Mouse (Mus musculus) cerebellum, adult 11-12 months (tissue): Measurements from ENCODE around the gene Col4a2.

Source experiments
- DNase-seq: peaks from one replicate; pipeline ENCODE4 v3.0.0; 2022

Col4a2 gene

DNA sequence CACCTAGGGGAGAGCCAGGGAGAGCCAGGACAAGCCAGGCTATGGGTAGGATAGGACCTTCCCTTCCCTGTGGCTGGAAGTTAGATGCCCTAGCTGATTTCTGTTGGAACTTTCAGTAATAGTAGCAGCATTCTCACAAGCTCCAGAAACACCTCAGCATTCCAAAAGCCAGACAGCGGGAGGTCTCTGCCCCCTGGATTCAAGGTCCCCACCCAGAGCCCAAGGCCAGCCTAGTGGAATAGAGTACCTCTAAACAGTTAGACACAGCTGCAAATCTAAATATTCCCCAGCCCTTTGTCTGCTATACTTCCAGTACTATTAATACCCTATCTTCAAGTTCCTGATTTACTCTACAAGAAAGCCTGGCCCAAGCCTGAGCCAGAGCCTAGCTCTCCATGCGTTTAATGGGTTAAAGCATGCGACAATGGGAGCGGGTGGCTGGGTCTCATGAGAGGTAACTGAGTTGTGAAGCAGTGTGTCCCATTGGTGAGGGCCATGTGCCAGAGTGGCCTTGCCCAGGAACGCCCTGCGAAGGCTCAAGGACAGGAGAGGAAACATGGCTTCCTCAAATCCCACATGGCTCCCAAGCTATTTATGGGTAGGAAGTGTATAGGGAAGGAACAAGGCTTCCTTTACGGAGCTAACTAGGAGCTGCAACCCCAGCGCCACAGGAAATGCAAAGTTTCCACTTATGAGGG lies 15.3 kb upstream of the Col4a2 start:
- DNase-seq, result no peak

DNA sequence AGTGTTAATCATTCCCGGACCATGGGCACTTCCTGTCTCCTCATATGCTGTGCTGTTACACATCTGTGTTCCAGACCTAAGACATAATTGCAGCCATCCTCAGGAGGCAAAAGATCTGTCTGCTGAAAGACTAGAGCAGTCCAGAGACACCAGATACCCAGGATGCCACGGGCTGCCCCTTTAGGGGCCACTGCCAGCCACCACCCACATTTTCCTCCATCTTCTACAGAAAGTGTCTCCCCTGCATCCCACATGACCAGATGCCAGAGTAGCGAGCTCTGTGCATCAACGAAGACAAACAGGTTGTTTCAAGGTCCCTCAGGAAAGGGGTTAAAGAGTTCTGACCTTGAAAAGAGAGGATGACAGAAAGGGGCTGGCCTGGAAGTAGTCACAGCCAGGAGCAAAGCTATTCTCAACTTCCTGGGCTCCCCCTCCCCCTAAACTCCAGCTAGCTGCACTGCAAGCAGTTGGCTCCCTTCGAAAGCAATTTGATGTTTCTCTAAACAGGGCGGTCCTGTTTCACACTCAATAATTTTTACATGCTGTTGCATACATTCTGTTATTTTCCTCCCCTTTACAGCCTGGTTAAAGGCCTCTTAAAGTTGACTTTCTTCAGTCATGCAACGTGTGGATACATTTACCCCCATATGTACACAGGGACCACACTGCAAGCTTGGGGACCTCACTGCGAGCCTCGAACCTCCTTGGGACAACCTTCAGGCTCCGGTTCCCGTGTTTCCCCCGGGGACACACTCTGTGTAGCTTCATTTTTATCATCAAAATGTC lies 13.9 kb upstream of the Col4a2 start:
- DNase-seq, result no peak

DNA sequence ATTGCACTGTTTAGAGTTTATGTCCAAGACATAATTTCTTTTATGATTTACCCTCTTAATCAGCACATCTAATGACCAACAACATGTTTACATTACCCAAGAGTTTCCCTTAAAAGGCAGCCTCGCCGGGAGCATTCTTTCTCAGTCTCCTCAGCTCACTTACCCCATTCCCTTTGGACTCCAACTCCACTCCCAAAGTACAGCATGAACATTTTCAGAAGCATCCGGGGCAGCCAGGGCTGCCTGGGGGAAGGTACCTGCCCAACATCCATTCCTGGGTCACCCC lies 13.3 kb upstream of the Col4a2 start:
- DNase-seq, result no peak

DNA sequence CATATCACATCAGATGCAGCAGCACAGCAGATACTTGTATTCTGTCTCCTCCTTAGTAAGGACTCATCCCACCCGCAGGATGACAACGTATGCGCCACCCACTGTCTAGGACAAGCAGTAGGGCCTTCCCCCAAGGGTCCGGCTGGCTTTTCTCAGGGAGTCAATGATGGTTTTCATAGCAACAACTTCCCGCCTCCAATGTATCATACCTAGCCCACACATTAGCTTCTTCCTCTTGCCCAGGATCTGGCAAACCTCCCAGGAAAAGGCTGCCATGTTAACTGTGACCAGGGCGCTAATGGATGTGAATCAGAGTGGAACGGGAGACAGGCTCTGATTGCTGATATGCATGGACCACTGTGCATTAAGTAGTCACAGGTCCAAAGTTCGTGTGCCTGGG lies 12.2 kb upstream of the Col4a2 start:
- DNase-seq, result no peak

DNA sequence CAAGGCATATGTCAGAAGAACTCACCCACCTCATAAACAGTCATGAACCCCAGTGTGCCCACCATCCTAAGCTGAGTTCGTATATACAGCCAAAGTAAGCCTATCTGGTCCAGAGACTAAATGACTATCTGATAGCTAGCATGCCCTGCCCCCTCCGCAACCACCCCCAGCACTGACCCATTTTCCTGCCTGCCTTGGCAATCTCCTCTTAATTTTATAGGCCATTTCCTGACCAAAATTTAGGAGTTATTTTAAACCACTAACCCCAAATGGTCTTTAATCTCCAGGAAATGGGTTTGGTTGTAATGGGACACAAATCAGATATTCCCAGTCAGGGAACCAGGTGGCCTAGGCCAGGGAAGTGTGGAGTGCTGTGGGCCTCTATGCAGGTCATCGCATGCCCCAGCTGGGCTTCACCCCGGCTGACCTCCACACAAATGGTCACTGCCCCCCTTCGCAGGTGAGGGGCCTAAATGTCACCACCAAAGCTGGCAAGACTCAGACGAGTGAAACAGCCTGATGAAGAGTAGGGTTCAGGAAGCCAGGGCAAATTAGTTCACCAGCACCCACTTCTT lies 8.5 kb upstream of the Col4a2 start:
- DNase-seq, result no peak

DNA sequence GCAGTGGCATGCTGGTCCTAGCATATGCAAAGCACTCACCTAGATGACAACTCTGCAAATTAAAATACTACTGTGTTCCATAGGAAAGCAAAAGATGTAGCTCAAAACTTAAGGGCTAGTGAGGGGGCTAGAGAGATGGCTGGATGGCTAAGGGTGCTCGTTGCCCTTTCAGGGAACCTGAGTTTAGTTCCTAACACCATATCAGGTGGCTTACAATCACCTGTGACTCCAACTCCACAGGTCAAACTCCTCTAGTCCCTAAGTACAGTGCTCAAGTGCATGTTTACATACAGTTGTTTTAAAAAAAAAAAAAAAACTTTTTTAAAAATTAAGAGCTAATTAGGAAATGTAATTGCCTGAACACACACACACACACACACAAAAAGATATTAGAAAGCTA lies 7.1 kb upstream of the Col4a2 start:
- DNase-seq, result no peak

DNA sequence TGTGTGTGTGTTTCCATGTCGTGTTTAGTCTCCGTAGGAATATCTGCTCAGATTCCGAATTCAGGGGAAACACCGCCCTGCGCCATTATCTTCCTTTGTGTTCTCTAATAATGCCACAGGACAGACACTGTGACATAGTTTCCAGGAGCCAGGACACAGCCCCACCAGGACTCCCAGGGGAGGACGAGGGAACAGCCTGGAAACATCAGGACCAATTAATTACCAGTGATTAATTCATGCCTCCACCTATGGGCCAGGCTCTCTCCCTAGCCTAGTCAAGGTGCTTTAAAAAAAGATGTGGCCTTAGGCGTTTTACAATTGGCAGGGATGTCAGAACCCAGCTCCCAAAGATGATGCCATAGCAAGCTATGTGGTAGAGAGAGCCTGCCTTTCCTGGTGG lies 5.2 kb upstream of the Col4a2 start:
- DNase-seq, result no peak

DNA sequence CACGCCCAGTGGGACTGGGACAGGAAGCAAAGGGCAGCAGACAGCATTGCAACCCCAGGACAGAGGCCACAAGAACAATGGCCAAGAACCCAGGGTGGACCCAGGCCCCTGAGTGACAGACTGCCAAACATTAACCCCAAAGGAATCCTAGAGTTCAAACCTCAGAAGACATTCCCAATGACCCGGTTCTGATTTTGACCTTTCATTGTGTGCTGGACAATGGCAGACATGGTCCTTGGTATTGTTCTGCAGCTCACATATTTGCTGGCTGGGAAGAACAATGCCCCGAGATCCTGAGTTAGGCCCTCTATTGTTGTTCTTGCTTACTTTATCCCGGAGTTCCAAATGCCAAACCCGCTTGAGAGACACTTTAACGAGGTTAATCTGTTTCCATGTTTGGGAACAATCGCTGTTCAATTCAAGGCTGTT lies 4.0 kb upstream of the Col4a2 start:
- no peak for DNase-seq

DNA sequence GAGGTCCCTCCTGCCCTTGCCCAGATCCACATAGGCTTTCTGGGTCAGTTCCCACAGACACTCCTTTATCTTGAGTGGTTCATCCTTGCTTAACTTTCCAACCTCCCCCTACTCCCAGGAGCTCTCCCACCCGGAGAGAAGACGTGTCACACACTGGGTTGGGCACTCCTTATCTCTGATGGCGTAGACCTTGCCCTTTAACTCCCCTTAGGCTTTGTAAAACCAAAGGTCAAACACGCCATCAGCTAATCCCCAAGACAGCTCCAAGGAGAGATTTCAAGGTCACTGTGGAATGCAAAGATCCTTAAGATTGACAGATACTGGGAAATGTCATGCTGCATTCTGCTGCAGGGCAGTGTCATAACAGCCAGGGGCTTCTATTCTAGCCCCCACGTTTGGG lies 3.4 kb upstream of the Col4a2 start:
- DNase-seq, result no peak

DNA sequence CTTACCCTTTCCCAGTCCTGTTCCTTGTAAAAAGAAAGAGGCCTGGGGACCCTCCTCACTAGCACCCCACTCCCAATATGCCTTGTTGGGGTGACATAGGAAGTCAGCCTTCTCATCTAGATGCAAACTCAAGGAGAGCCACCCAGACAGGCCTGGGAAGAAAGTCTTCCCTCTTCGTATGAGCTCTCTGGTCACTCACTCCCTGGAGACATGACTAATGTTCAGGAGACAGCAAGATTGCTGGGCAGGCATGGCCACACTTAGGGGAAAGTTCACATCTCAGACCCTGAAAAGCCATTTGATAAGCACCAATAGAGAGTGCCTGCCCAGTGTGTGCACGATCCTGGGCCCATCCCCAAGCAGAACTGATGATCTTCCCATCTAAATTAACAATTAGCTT lies 2.6 kb upstream of the Col4a2 start:
- DNase-seq, result no peak

DNA sequence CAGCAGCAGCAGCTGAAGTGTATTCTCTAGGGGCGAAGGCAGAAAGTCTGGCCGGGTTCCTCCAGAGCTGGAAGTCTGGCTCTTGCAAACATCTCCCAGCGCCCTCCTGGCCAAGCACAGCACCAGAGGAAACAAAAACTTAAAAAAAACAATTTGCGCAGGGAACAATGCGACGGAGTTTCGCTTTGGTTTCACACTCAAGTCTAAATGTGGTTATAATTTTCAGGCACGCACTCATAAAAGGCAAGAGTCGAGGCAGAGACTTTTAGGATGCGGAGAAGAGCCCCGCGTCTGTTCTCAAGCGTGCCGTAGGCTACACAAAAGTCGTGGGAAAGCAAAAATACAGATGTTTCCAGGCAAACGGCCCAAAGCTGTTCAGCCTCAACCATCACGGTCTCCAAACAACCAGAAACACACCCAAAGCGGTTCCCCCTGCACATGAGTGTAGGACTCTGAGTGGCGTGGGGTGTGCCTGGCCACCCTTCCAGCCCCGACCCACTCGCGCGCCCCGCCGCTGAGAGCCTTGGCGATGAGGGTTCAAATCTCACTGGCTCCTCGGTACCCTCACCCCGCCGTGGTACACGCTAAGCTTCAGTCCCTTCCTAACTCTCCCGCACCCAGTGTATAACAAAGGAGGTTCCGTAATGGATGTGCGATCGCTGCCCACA lies 790 bp upstream of the Col4a2 start:
- no peak for DNase-seq

DNA sequence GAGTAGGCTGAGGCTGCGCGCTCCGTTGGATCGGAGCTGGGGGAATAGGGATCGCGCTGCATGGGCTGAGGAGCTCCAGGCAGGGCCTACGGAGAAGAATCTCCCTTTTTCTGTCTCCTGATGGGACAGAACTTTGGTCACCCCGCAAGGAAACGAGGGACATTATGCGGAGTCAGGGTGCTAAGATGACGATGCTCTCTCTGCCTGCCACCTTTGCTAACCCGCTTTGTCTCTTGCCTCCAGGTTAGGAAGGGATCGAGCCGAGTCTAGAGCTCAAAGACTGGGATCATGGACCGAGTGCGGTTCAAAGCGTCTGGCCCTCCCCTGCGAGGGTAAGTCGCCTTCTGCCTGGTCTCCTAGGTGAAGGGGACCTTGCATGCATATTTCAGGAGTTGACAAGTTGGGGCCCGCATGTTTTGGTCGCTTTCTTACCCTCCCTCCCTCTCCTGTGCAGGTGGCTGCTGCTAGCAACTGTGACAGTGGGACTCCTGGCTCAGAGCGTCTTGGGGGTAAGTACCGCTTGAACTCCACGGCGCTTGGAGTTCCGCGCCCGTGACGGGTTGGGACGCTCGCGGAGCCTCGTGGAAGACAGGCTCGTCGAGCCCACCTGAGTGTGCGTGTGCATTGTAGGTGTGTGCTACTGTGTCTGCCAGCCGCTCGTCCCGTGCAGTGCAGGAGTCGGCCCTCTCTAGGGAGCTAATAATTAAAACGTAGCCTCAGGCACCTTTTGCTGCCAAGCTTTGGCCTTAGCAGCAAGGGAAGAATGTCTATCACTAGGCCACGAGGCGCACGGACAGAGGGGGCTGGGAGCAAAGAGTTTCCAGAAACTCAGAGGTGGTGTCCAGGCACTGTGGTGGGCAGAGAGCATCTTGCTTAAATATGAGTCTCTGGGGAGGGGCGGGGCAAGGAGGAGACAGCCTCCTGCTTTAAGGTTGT lies 839 bp downstream of the Col4a2 start:
- DNase-seq, result no peak

DNA sequence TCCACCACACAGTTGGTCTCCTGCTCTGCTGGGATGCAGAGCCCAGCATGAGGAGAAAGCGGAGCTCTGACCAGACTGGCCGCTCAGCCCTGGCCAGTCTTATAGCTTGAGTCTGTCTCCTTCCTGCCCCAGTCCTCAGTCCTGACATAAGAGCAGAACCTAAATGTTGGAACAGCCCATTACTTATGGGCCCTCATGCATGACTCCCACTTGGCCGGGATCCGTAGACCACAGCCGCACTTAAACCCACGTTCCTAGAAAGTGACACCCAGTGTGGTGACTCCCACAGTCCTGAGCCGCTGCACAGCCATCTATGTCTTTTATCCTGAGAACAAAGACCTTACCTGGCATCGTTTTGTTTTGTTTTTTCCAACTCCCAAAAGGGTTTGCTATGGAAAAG lies 2.0 kb downstream of the Col4a2 start:
- DNase-seq, result no peak

DNA sequence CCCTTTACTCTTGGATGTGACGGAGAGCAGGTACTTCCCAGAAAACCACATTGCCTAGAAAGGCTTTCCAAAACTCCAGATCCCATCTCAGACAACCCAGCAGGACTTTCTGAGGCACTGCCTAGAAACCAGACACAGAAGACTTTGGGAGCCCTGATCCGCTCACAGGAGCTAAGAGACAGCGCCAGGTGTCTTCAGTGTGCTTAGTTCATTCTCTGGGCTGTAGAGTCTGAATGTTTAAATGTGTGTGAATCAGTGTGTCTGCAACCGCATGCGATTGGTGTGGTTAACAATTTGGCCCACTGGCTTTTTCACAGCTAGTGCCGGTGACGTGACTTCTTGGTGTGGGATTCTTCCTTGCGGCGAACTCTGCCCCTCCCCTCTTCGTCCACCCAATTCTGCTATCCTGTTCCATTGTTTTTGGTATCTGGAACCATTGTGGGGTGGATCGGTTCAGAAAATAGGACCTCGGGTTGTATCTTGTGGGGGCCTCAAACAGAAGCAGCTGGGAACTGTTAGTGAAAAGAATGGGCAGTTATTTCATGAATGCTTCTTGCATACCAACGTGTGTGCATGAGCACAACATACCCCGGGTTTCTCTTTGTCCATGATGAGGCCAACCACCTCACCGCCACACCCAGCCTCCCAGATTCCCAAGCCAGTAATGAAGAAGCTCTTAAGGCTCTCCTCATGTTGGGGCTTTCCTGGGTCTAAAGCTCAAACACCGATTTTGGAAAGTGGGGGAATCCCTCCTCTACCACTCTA lies 2.8 kb downstream of the Col4a2 start:
- no peak for DNase-seq

DNA sequence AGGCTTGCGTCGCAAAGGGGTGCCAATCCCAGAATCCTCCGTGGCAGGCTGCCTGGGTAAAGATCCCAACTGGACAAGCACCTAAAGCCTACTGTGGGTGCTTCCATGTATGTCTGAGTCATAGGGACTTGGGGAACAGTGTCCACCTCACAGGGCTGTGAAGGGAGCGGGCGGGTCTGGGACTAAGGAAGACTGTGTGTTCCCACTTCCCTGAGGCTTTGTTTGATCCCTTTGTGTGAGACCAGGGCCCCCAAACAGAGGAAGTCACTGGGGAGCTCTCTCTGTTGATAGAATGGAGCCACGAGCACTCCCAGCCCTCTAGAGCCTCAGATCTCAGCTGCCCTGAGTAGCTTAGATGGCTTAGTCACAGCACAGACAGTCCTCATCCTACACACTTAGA lies 3.5 kb downstream of the Col4a2 start:
- no peak for DNase-seq

DNA sequence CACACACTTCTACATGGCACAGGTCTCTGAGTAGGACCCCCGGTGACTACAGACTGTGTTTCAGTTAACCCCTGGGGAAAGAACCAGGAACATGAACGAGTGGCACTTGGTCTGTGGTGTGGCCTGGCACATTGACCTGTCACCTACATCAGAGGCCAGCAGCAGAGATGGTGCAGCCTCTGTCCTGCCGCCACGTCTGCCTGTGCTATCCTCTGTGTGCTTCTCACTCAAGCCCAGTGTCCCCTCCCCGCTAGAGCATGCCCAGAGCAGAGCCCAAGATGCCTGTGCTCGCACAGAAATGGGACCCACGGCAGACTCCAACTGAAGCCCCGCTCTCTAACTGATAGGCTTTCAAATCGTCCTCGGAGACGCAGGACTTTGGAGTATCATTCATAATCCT lies 6.8 kb downstream of the Col4a2 start:
- DNase-seq, result no peak

DNA sequence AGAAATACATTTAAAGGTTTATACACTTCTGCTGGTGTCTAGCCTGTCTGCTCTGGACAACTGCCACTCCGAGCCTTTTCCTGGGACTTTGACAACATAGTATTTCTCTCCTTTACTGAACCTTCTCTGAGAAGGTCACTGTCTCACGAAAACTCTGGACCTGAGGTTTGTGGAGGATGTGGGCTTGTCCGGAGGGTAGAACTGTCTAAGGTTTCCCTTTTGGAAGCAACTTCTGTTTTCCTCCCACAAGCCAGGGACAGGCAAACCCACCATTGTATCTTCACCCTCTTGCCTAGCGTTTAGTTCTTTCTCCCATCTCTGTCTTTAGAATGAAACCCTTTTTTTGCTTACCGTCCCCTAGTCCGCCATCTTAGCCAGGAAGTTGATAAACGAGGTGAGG lies 9.2 kb downstream of the Col4a2 start:
- no peak for DNase-seq

DNA sequence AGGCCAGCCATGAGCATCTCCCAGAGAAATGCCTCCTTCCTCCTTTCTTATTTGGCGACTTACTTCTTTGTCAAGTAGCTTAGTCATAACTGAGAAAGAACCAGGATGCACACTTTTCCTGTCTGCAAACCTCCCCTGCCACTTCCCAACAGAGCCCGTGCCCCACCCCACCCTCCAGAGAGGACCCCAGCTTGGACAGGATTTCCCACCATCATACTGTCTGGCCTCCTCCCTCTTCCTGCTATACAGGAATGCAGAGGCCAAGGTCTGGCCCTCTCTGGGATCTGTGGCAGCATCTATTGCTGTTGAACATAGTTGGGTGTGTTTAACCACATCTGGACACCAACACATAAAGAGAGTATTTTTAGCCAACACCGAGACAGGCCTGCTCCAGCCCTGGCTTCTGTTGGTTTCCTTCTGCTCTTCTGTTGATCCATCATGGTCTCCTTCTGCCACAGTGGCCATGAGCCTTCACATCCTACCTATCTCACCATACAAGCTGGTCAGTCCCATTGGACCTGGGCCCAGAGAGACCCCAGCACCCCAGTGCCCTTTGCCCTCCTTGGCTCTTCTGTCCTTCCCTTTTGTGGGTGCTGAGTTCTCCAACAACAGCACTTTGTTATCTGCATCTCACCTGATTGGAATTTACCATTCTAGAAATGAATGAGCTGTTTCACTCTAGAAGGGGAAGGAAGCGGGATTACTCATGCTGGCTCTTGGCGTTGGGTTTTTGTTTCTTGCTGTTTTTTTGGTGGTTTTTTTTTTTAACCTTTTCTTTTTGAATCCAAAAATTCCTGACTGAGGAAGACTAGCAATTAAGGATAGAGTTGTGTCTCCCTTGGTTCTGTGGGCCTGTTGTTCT lies 10.3 kb downstream of the Col4a2 start:
- no peak for DNase-seq

DNA sequence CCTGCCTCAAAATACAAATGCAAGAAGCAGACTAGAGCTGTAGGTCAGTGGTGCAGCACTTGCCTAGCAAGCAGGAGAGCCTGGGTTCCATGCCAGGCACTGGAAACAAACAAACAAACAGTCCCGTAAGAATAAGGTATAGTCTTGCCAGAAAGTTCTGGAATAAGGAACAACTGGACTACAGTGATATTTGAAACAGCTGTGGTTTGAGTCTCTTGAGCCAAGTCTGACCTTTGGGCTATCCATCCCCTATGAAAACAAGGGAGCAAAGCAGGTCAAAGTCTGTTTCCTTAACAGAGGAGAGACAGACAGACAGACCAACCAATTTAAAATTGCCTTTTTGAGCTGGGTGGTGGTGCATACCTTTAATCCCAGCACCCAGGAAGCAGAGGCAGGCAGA lies 11.1 kb downstream of the Col4a2 start:
- no peak for DNase-seq

DNA sequence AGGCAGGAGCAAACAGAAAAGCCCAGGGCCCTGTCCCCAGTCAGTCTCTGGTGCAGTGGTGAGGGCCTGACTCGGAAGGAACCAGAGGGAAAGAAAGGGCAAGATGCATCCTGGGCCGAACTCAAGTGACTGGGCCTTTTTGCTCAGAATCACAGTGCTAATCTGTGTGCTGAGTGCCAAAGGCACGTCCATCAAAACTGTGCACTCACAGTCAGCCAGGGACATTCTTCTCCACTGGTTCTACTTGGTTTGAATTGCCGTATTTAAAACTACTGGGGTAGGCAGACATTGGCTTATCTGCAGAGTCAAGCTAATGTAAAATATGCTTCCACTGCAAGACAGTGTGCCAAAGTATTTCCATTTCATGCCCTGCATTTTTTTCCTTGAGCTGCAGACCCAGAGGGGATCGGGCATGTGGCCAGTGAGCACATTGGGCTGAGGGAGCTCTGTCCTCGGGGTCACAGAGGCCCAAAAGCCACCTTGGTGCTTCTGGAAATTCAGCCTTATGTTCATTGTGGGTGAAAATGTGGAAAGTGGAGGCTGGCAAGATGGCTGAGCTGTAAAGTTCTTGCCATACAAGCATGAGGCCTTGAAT lies 12.3 kb downstream of the Col4a2 start:
- DNase-seq, result no peak

DNA sequence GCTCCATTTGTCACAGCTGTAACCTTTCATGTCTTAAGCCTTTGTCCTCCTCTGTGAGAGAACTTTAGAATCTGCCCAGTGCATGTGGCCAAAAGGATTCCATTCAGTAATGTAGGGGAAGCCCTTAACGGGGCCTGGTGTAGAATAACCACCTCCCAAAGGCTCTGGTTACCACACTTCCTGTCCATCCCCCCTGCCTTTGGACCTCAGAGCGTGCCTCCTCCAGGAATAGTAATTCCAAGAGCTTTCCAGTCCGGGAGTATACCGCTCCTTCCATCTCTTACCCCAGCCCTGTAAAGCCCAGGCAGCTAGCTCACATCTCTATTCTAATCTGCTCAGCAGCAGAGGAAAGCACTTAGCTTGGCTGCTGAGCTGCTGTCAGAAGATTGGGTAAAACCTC lies 14.7 kb downstream of the Col4a2 start:
- no peak for DNase-seq
